ENCODE assay signal across 22 mouse cellular contexts in the genomic region with DNA sequence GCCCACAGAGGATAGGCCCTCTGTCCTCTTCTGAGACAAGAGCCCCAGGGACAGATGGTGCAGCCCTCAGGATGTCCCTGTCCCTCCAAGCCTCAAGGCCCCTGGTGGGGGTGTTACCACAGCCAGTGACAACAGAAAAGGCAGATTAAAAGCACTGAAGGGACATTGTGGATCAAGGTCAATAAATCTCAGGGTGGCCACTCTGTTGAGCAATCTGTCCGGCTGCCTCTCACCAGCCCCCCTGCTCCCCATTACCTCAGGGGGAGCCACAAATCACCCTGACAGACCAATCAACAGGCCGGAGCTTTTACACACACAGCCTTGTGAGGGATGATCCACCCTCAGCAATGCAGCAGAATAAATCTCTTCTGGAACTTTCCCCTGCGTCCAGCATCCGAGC. TPM values are rescaled to one million over a fixed set of nuclear protein-coding genes. Genes with fewer than 3 reads are reported as not detected.
DNase-seq lines count a peak whose midpoint lies in the region; ATAC-seq and TF ChIP-seq lines count a peak whose summit lies in the region.
"Had no signal": no experiment of that assay in that cellular context is flagged by ENCODE, and none has a peak within 500 bp of the region (broad histone marks: within the 10 kb centered on the region; RNA-seq: fewer than 3 reads in every experiment).

No protein-coding gene starts in this region.

- no peak overlapping the region for H3K27ac ChIP-seq in kidney, postnatal 0 days
- 0 out of 2 replicates have a peak overlapping the region, but pooled peaks have one; percentile 4 for H3K27ac ChIP-seq in neural tube, embryonic 12.5 days
- no peak overlapping the region for H3K27ac ChIP-seq in liver, postnatal 0 days (ENCODE audit: low read depth)
- H3K27ac ChIP-seq: embryonic facial prominence, embryonic 10.5 days; limb, embryonic 10.5 days; liver, embryonic 13.5 days had no signal

- ATAC-seq in kidney, postnatal 0 days (replicated peaks; ENCODE audit: low FRiP score, low read depth): peak; percentile 52
- ATAC-seq in neural tube, embryonic 12.5 days (ENCODE audit: low FRiP score, low read depth): peak; percentile 45; the same call in 1 of the 2 replicates
- no peak for ATAC-seq in liver, postnatal 0 days
- ATAC-seq: intestine, embryonic 16.5 days had no signal

- TF ChIP-seq CTCF in kidney, postnatal 0 days (IDR thresholded peaks at IDR 0.05; ENCODE audit: low read depth): no peak
- TF ChIP-seq CTCF in liver, postnatal 0 days (IDR thresholded peaks at IDR 0.05; ENCODE audit: low read depth): no peak

- no peak for TF ChIP-seq EP300 in liver, postnatal 0 days (IDR thresholded peaks at IDR 0.05; ENCODE audit: low read depth)

- peak; percentile 40 for DNase-seq in embryo, embryonic 10.5 days (ENCODE audit: low spot score)
- DNase-seq in embryo, embryonic 9.5 days (ENCODE audit: extremely low spot score): no peak
- DNase-seq in kidney, postnatal 0 days (ENCODE audit: low spot score): peak; percentile 43
- DNase-seq in kidney, adult 11 months: no peak
- peak; percentile 81 for DNase-seq in adrenal gland, postnatal 14 days
- DNase-seq in liver, postnatal 0 days: no peak
- no peak for DNase-seq in heart, adult 9 months (ENCODE audit: low spot score in 2 of 2)
- DNase-seq: B cell, adult 2 months; gastrocnemius, postnatal 10 days; liver, embryonic 13.5 days; lung, postnatal 10 days; thymus, adult 2 months had no signal

- no peaks in the 10 kb centered on the region for H3K9me3 ChIP-seq in kidney, postnatal 0 days (replicated peaks; ENCODE audit: low read length)
- no peaks in the 10 kb centered on the region for H3K9me3 ChIP-seq in neural tube, embryonic 12.5 days
- H3K9me3 ChIP-seq in liver, postnatal 0 days (ENCODE audit: low read length): no peaks in the 10 kb centered on the region
- H3K9me3 ChIP-seq: embryonic facial prominence, embryonic 10.5 days; limb, embryonic 10.5 days; liver, embryonic 13.5 days had no signal

- H3K4me2 ChIP-seq in kidney, postnatal 0 days (ENCODE audit: low read length): no peak overlapping the region
- no peak overlapping the region for H3K4me2 ChIP-seq in neural tube, embryonic 12.5 days (replicated peaks)
- H3K4me2 ChIP-seq in liver, postnatal 0 days (ENCODE audit: low read depth, low read length): no peak overlapping the region
- H3K4me2 ChIP-seq: heart, embryonic 11.5 days; liver, embryonic 13.5 days had no signal

- no peaks in the 10 kb centered on the region for H3K36me3 ChIP-seq in kidney, postnatal 0 days (ENCODE audit: insufficient read depth, low read length)
- H3K36me3 ChIP-seq in neural tube, embryonic 12.5 days: no peaks in the 10 kb centered on the region
- H3K36me3 ChIP-seq in liver, postnatal 0 days (replicated peaks; ENCODE audit: insufficient read depth, low read length): no peaks in the 10 kb centered on the region
- H3K36me3 ChIP-seq: embryonic facial prominence, embryonic 10.5 days; limb, embryonic 10.5 days; liver, embryonic 13.5 days had no signal

- no peak overlapping the region for H3K4me3 ChIP-seq in kidney, postnatal 0 days (replicated peaks; ENCODE audit: low read depth, low read length)
- no peak overlapping the region for H3K4me3 ChIP-seq in neural tube, embryonic 12.5 days
- H3K4me3 ChIP-seq in liver, postnatal 0 days (ENCODE audit: low read depth, low read length): no peak overlapping the region
- H3K4me3 ChIP-seq: embryonic facial prominence, embryonic 10.5 days; erythroblast, embryonic 14.5 days; limb, embryonic 10.5 days; liver, embryonic 13.5 days; myocyte had no signal

- H3K27me3 ChIP-seq in kidney, postnatal 0 days (ENCODE audit: insufficient read depth, low read length): no peaks in the 10 kb centered on the region
- no peaks in the 10 kb centered on the region; the same call in 1 of the 2 replicates for H3K27me3 ChIP-seq in neural tube, embryonic 12.5 days (replicated peaks)
- 0 out of 2 replicates have a peak, but pooled peaks cover 4% of the 10 kb centered on the region for H3K27me3 ChIP-seq in liver, postnatal 0 days (ENCODE audit: insufficient read depth, low read length)

- H3K4me1 ChIP-seq in kidney, postnatal 0 days (replicated peaks; ENCODE audit: insufficient read depth, low read length): no peaks in the 10 kb centered on the region
- peaks cover 24% of the 10 kb centered on the region for H3K4me1 ChIP-seq in neural tube, embryonic 12.5 days
- no peaks in the 10 kb centered on the region; the same call in 1 of the 2 replicates for H3K4me1 ChIP-seq in liver, postnatal 0 days (ENCODE audit: insufficient read depth)

- H3K9ac ChIP-seq in kidney, postnatal 0 days (ENCODE audit: low read depth, low read length): no peak overlapping the region
- H3K9ac ChIP-seq in neural tube, embryonic 12.5 days: no peak overlapping the region
- H3K9ac ChIP-seq in liver, postnatal 0 days (replicated peaks): no peak overlapping the region
- H3K9ac ChIP-seq: liver, embryonic 13.5 days had no signal

- WGBS in kidney, postnatal 0 days: 4% methylated on average over 4 of the region's 4 CpGs
- WGBS in neural tube, embryonic 12.5 days: 6% methylated on average over 4 of the region's 4 CpGs
- 33% methylated on average over 4 of the region's 4 CpGs for WGBS in liver, postnatal 0 days (ENCODE audit: insufficient replicate concordance)

RNA-seq across cellular contexts. Expression of a gene that starts 32.9 kb away (rescaled TPM):
- polyA plus RNA-seq in kidney, postnatal 0 days (2015; fragmentation: Nextera tagmentation; extraction: Ambion mirVana): not detected in 2 replicates
- 0.30 TPM in 1 of 2 replicates, not detected in the other for total RNA-seq in adrenal gland, postnatal 14 days (2021)
- 16.8 and 24.2 TPM in 2 replicates for polyA plus RNA-seq in neural tube, embryonic 12.5 days (2016; fragmentation: Nextera tagmentation; extraction: Ambion mirVana)
- polyA plus RNA-seq in liver, postnatal 0 days (2015; fragmentation: Nextera tagmentation; extraction: Ambion mirVana): not detected in 2 replicates
- total RNA-seq: gastrocnemius, postnatal 10 days; heart, postnatal 25 days; megakaryocyte-erythroid progenitor cell, adult 5-6 weeks had no signal
- polyA plus RNA-seq: erythroblast, embryonic 14.5 days; limb, embryonic 10.5 days; liver, embryonic 13.5 days; myocyte; stomach, embryonic 14.5 days had no signal

RNA-seq across cellular contexts. Expression of a gene that starts 52.2 kb away (rescaled TPM):
- polyA plus RNA-seq in kidney, postnatal 0 days (2015; fragmentation: Nextera tagmentation; extraction: Ambion mirVana): 11.3 and 12.2 TPM in 2 replicates
- 25.9 and 30.5 TPM in 2 replicates for total RNA-seq in adrenal gland, postnatal 14 days (2021)
- polyA plus RNA-seq in neural tube, embryonic 12.5 days (2016; fragmentation: Nextera tagmentation; extraction: Ambion mirVana): 15.0 and 15.2 TPM in 2 replicates
- polyA plus RNA-seq in liver, postnatal 0 days (2015; fragmentation: Nextera tagmentation; extraction: Ambion mirVana): 3.9 and 4.9 TPM in 2 replicates

Comparison
In these comparisons a context has a peak if more than half of its experiments do, and no peak if none do; other contexts are left out.
1. DNase-seq: peak in embryo, embryonic 10.5 days (single experiment), kidney, postnatal 0 days (single experiment) and adrenal gland, postnatal 14 days (single experiment); none in embryo, embryonic 9.5 days (single experiment), kidney, adult 11 months (single experiment), liver, postnatal 0 days (single experiment) and heart, adult 9 months (0 of 2).
2. RNA of a gene that starts 32.9 kb away (polyA plus RNA-seq): 16.8 to 24.2 TPM in neural tube, embryonic 12.5 days; not detected in kidney, postnatal 0 days and not detected in liver, postnatal 0 days; every median in the first group is over 10 times any median in the second.